Comparison of ENCODE assay signal across 17 mouse cellular contexts in genomic region chr6:55466301-55466761, GRCm38 (mm10). TPM values are rescaled to one million over a fixed set of nuclear protein-coding genes. Genes with fewer than 3 reads are reported as not detected.
DNase-seq lines count a peak whose midpoint lies in the region; ATAC-seq and TF ChIP-seq lines count a peak whose summit lies in the region.
"Had no signal": no experiment of that assay in that cellular context is flagged by ENCODE, and none has a peak within 500 bp of the region (broad histone marks: within the 10 kb centered on the region; RNA-seq: fewer than 3 reads in every experiment).

No protein-coding gene starts in this region.

- no peak overlapping the region for H3K27ac ChIP-seq in forebrain, embryonic 15.5 days (replicated peaks)
- H3K27ac ChIP-seq in hindbrain, postnatal 0 days: no peak overlapping the region
- H3K27ac ChIP-seq in neural tube, embryonic 13.5 days (replicated peaks): no peak overlapping the region
- H3K27ac ChIP-seq: embryonic facial prominence, embryonic 13.5 days; heart, embryonic 13.5 days; kidney, postnatal 0 days; stomach, embryonic 15.5 days had no signal

- H3K9me3 ChIP-seq in forebrain, embryonic 15.5 days: no peaks in the 10 kb centered on the region
- H3K9me3 ChIP-seq in hindbrain, postnatal 0 days (ENCODE audit: low read length): no peaks in the 10 kb centered on the region
- no peaks in the 10 kb centered on the region for H3K9me3 ChIP-seq in neural tube, embryonic 13.5 days
- H3K9me3 ChIP-seq: embryonic facial prominence, embryonic 13.5 days; heart, embryonic 13.5 days; stomach, embryonic 15.5 days had no signal

- H3K4me1 ChIP-seq in forebrain, embryonic 15.5 days: peaks cover 14% of the 10 kb centered on the region; the same call in 1 of the 2 replicates
- no peaks in the 10 kb centered on the region for H3K4me1 ChIP-seq in hindbrain, postnatal 0 days (ENCODE audit: insufficient read depth, low read length)
- peaks cover 36% of the 10 kb centered on the region for H3K4me1 ChIP-seq in neural tube, embryonic 13.5 days (replicated peaks)
- H3K4me1 ChIP-seq: embryonic facial prominence, embryonic 13.5 days; heart, embryonic 13.5 days; stomach, embryonic 15.5 days had no signal

- TF ChIP-seq POLR2A in brain, embryonic 14.5 days (IDR thresholded peaks at IDR 0.05; ENCODE audit: borderline replicate concordance, extremely low read depth, insufficient read depth, insufficient read length, poor library complexity, severe bottlenecking): no peak

- H3K4me2 ChIP-seq in forebrain, embryonic 15.5 days (replicated peaks): no peak overlapping the region
- no peak overlapping the region for H3K4me2 ChIP-seq in hindbrain, postnatal 0 days (ENCODE audit: low read depth, low read length)
- H3K4me2 ChIP-seq in neural tube, embryonic 13.5 days: no peak overlapping the region
- H3K4me2 ChIP-seq: embryonic facial prominence, embryonic 13.5 days; heart, embryonic 13.5 days; liver, embryonic 11.5 days; stomach, embryonic 15.5 days had no signal

- intact Hi-C loops in heart, postnatal 36 days (cut with DNase I): no loop called here
- intact Hi-C loops in heart, postnatal 25 days (cut with DNase I): no loop called here

- no peak for TF ChIP-seq CTCF in brain, embryonic 14.5 days (IDR thresholded peaks at IDR 0.05; ENCODE audit: borderline replicate concordance, extremely low read depth, insufficient read depth, insufficient read length)
- TF ChIP-seq CTCF in hindbrain, postnatal 0 days (IDR thresholded peaks at IDR 0.05; ENCODE audit: low read depth): no peak

- H3K36me3 ChIP-seq in forebrain, embryonic 15.5 days: peaks cover 14% of the 10 kb centered on the region
- peaks cover 33% of the 10 kb centered on the region; the same call in 1 of the 2 replicates for H3K36me3 ChIP-seq in hindbrain, postnatal 0 days (ENCODE audit: insufficient read depth, low read length)
- peaks cover 69% of the 10 kb centered on the region for H3K36me3 ChIP-seq in neural tube, embryonic 13.5 days
- H3K36me3 ChIP-seq: embryonic facial prominence, embryonic 13.5 days; heart, embryonic 13.5 days; stomach, embryonic 15.5 days had no signal

- 0 out of 2 replicates have a peak, but pooled peaks have one; percentile 18 for ATAC-seq in forebrain, embryonic 15.5 days (replicated peaks)
- peak; percentile 58 for ATAC-seq in hindbrain, postnatal 0 days
- ATAC-seq in neural tube, embryonic 13.5 days (ENCODE audit: low read depth): peak; percentile 56

- H3K9ac ChIP-seq in forebrain, embryonic 15.5 days (replicated peaks): no peak overlapping the region
- H3K9ac ChIP-seq in hindbrain, postnatal 0 days (replicated peaks; ENCODE audit: low read length): no peak overlapping the region
- no peak overlapping the region for H3K9ac ChIP-seq in neural tube, embryonic 13.5 days
- H3K9ac ChIP-seq: embryonic facial prominence, embryonic 13.5 days; heart, embryonic 13.5 days; stomach, embryonic 15.5 days had no signal

- H3K27me3 ChIP-seq in forebrain, embryonic 15.5 days: no peaks in the 10 kb centered on the region
- no peaks in the 10 kb centered on the region for H3K27me3 ChIP-seq in hindbrain, postnatal 0 days (ENCODE audit: insufficient read depth, low read length)
- no peaks in the 10 kb centered on the region for H3K27me3 ChIP-seq in neural tube, embryonic 13.5 days
- H3K27me3 ChIP-seq: embryonic facial prominence, embryonic 13.5 days had no signal

- peak; percentile 65 for DNase-seq in brain, embryonic 14.5 days (ENCODE audit: low read depth)
- peak; percentile 33 for DNase-seq in hindbrain, postnatal 0 days (ENCODE audit: low spot score)
- DNase-seq in heart, postnatal 36 days: no peak
- DNase-seq in heart, postnatal 25 days (ENCODE audit: low spot score): no peak
- DNase-seq in retina, postnatal 1 day: no peak
- DNase-seq: adrenal gland, adult 8-10 months; cerebellum, adult 9-10 months; gastrocnemius, postnatal 14 days; layer of hippocampus, adult 9-11 months had no signal

- H3K4me3 ChIP-seq in forebrain, embryonic 15.5 days: no peak overlapping the region
- no peak overlapping the region for H3K4me3 ChIP-seq in hindbrain, postnatal 0 days (ENCODE audit: low read length)
- no peak overlapping the region for H3K4me3 ChIP-seq in neural tube, embryonic 13.5 days
- H3K4me3 ChIP-seq: embryonic facial prominence, embryonic 13.5 days; heart, embryonic 13.5 days; stomach, embryonic 15.5 days had no signal

RNA-seq across cellular contexts. Expression of gene Adcyap1r1, which starts 14.6 kb away (rescaled TPM):
- polyA plus RNA-seq in brain, embryonic 14.5 days (2012; rRNA removed): 44.6 and 69.0 TPM in 2 replicates
- polyA plus RNA-seq in forebrain, embryonic 15.5 days (2015; fragmentation: Nextera tagmentation; extraction: Ambion mirVana): 31.5 and 32.1 TPM in 2 replicates
- total RNA-seq in hindbrain, postnatal 0 days (2014; rRNA removed): 236 and 269 TPM in 2 replicates
- 67.1 and 72.2 TPM in 2 replicates for polyA plus RNA-seq in hindbrain, postnatal 0 days (2015; fragmentation: Nextera tagmentation; extraction: Ambion mirVana)
- polyA plus RNA-seq in neural tube, embryonic 13.5 days (2015; fragmentation: Nextera tagmentation; extraction: Ambion mirVana): 40.5 and 43.9 TPM in 2 replicates
- total RNA-seq in heart, postnatal 36 days (2021): 1 to 10 TPM; 3.8 to 4.6 TPM
- total RNA-seq in heart, postnatal 25 days (2021): 1 to 10 TPM; 5.1 to 5.4 TPM
- total RNA-seq: megakaryocyte-erythroid progenitor cell, adult 5-6 weeks had no signal

Comparison
In these comparisons a context has a peak if more than half of its experiments do, and no peak if none do; other contexts are left out.
1. DNase-seq: peak in brain, embryonic 14.5 days (single experiment) and hindbrain, postnatal 0 days (single experiment); none in heart, postnatal 36 days (0 of 2), heart, postnatal 25 days (single experiment) and retina, postnatal 1 day (single experiment).
2. Peak in every context shown above with its lines, with median percentiles within 50 percentile points of each other: ATAC-seq.